ENCODE assay signal across 20 mouse cellular contexts in genomic region chr11:106437543-106437942, GRCm38 (mm10). TPM values are rescaled to one million over a fixed set of nuclear protein-coding genes. Genes with fewer than 3 reads are reported as not detected.
DNase-seq lines count a peak whose midpoint lies in the region; ATAC-seq and TF ChIP-seq lines count a peak whose summit lies in the region.
"Had no signal": no experiment of that assay in that cellular context is flagged by ENCODE, and none has a peak within 500 bp of the region (broad histone marks: within the 10 kb centered on the region; RNA-seq: fewer than 3 reads in every experiment).

No protein-coding gene starts in this region.

- 97% methylated on average over 2 of the region's 2 CpGs for WGBS in kidney, postnatal 0 days

- no peak overlapping the region for H3K4me3 ChIP-seq in kidney, postnatal 0 days (replicated peaks; ENCODE audit: low read depth, low read length)
- H3K4me3 ChIP-seq in CH12.LX (replicated peaks in 1 of 3; ENCODE audit: low read depth in 2 of 3, low read length in 2 of 3, poor library complexity in 1 of 3) = no peak overlapping the region
- H3K4me3 ChIP-seq: embryonic facial prominence, embryonic 10.5 days; heart, embryonic 10.5 days; hindbrain, embryonic 15.5 days; limb, embryonic 10.5 days; liver, embryonic 12.5 days; midbrain, embryonic 15.5 days; neural tube, embryonic 13.5 days had no signal

- peak; percentile 31 for TF ChIP-seq RAD21 in CH12.LX (IDR thresholded peaks at IDR 0.05; ENCODE audit: low read depth, low read length)

- no peak for DNase-seq in kidney, postnatal 0 days (ENCODE audit: low spot score)
- no peak for DNase-seq in kidney, postnatal 4 days
- DNase-seq in 3T3-L1 (ENCODE audit: low read depth, low spot score) (peak; percentile 90), CH12.LX (ENCODE audit: extremely low read depth) (no peak), adipocyte (ENCODE audit: low spot score) (peak; percentile 61)
- no peak for DNase-seq in thymus, postnatal 4 days
- DNase-seq in thymus, adult 18-20 months = no peak
- DNase-seq: cerebellum, adult 9-10 months; kidney, adult 9 months; lung, adult 2 months; retina, postnatal 1 day; thymus, postnatal 25 days had no signal

- H3K36me3 ChIP-seq in kidney, postnatal 0 days (ENCODE audit: insufficient read depth, low read length) = 0 out of 2 replicates have a peak, but pooled peaks cover 2% of the 10 kb centered on the region
- H3K36me3 ChIP-seq in CH12.LX (replicated peaks in 1 of 2; ENCODE audit: control insufficient read depth in 1 of 2, insufficient read depth in 1 of 2, low read length in 1 of 2) = peaks cover 40 to 42% of the 10 kb centered on the region in 2 experiments
- H3K36me3 ChIP-seq: embryonic facial prominence, embryonic 10.5 days; heart, embryonic 10.5 days; hindbrain, embryonic 15.5 days; limb, embryonic 10.5 days; midbrain, embryonic 15.5 days had no signal

- no peak for ATAC-seq in kidney, postnatal 0 days (replicated peaks; ENCODE audit: low FRiP score, low read depth)
- ATAC-seq: liver, embryonic 12.5 days; midbrain, embryonic 15.5 days had no signal

- no peak overlapping the region for H3K9ac ChIP-seq in kidney, postnatal 0 days (ENCODE audit: low read depth, low read length)
- H3K9ac ChIP-seq in CH12.LX (ENCODE audit: insufficient read depth, low read depth) = no peak overlapping the region
- H3K9ac ChIP-seq: hindbrain, embryonic 15.5 days; liver, embryonic 12.5 days; midbrain, embryonic 15.5 days; neural tube, embryonic 13.5 days had no signal

- H3K27ac ChIP-seq in kidney, postnatal 0 days = no peak overlapping the region
- H3K27ac ChIP-seq in CH12.LX (ENCODE audit: insufficient read depth, low read depth) = no peak overlapping the region
- H3K27ac ChIP-seq: embryonic facial prominence, embryonic 10.5 days; heart, embryonic 10.5 days; hindbrain, embryonic 15.5 days; limb, embryonic 10.5 days; liver, embryonic 12.5 days; midbrain, embryonic 15.5 days; neural tube, embryonic 13.5 days had no signal

- no peaks in the 10 kb centered on the region for H3K4me1 ChIP-seq in kidney, postnatal 0 days (replicated peaks; ENCODE audit: insufficient read depth, low read length)
- H3K4me1 ChIP-seq in CH12.LX (ENCODE audit: control insufficient read depth in 1 of 2, insufficient read depth in 2 of 2) = peaks cover 6 to 7% of the 10 kb centered on the region in 2 experiments; a peak in 3 of 4 replicates
- H3K4me1 ChIP-seq: hindbrain, embryonic 15.5 days; midbrain, embryonic 15.5 days; neural tube, embryonic 13.5 days had no signal

- H3K9me3 ChIP-seq in kidney, postnatal 0 days (replicated peaks; ENCODE audit: low read length) = no peaks in the 10 kb centered on the region
- H3K9me3 ChIP-seq in CH12.LX (replicated peaks; ENCODE audit: low read length) = no peaks in the 10 kb centered on the region
- H3K9me3 ChIP-seq: embryonic facial prominence, embryonic 10.5 days; G1E; heart, embryonic 10.5 days; hindbrain, embryonic 15.5 days; limb, embryonic 10.5 days; liver, embryonic 12.5 days; midbrain, embryonic 15.5 days; neural tube, embryonic 13.5 days had no signal

- dilution Hi-C loops in CH12.LX (cut with MboI; ENCODE audit: extremely low pct_ligation_motif_present, extremely low pct_unique_long_range_greater_than_20kb, low sequenced_read_pairs) = no loop called here

- in situ Hi-C loops in CH12.LX (cut with MboI; ENCODE audit: low pct_ligation_motif_present, low pct_unique_long_range_greater_than_20kb, low sequenced_read_pairs) = no loop called here

- peak; percentile 16; the same call in 1 of the 2 replicates for TF ChIP-seq CTCF in kidney, postnatal 0 days (IDR thresholded peaks at IDR 0.05; ENCODE audit: low read depth)
- TF ChIP-seq CTCF in CH12.LX (conservative IDR thresholded peaks at IDR 0.05 in 1 of 2, IDR thresholded peaks at IDR 0.05 in 1 of 2; ENCODE audit: low read depth in 2 of 2, low read length in 2 of 2) = peak in 1 of 2 experiments; percentile 29; a peak in 1 of 4 replicates

- TF ChIP-seq POLR2A in CH12.LX (IDR thresholded peaks at IDR 0.05; ENCODE audit: low read depth, low read length) = no peak

- H3K79me2 ChIP-seq in CH12.LX (replicated peaks; ENCODE audit: control insufficient read depth, extremely low read depth, insufficient read depth, poor library complexity, severe bottlenecking) = peaks cover 44% of the 10 kb centered on the region

- H3K27me3 ChIP-seq in kidney, postnatal 0 days (ENCODE audit: insufficient read depth, low read length) = no peaks in the 10 kb centered on the region
- H3K27me3 ChIP-seq in CH12.LX (replicated peaks) = no peaks in the 10 kb centered on the region
- H3K27me3 ChIP-seq: hindbrain, embryonic 15.5 days; liver, embryonic 12.5 days; midbrain, embryonic 15.5 days; neural tube, embryonic 13.5 days had no signal

- no peak overlapping the region for H3K4me2 ChIP-seq in kidney, postnatal 0 days (ENCODE audit: low read length)
- H3K4me2 ChIP-seq in CH12.LX (ENCODE audit: insufficient read depth, low read depth, poor library complexity, severe bottlenecking) = no peak overlapping the region
- H3K4me2 ChIP-seq: hindbrain, embryonic 15.5 days; liver, embryonic 12.5 days; midbrain, embryonic 15.5 days; neural tube, embryonic 13.5 days had no signal

- no peak for TF ChIP-seq EP300 in CH12.LX (IDR thresholded peaks at IDR 0.05; ENCODE audit: low read length)

TF ChIP-seq in CH12.LX, 34 proteins besides CTCF, POLR2A, EP300 and RAD21:
- TF ChIP-seq TBP (conservative IDR thresholded peaks at IDR 0.05; ENCODE audit: low read depth, low read length) = no peak
- TF ChIP-seq MYC (IDR thresholded peaks at IDR 0.05; ENCODE audit: low read depth, low read length) = no peak
- no peak for TF ChIP-seq MXI1 (IDR thresholded peaks at IDR 0.05; ENCODE audit: low read depth, low read length)
- no peak for TF ChIP-seq TCF12 (IDR thresholded peaks at IDR 0.05; ENCODE audit: low read depth, low read length)
- no peak for TF ChIP-seq POLR2AphosphoS2 (IDR thresholded peaks at IDR 0.05; ENCODE audit: low read depth, low read length)
- no peak for TF ChIP-seq NELFE (IDR thresholded peaks at IDR 0.05; ENCODE audit: low read depth, low read length)
- TF ChIP-seq MAZ (IDR thresholded peaks at IDR 0.05; ENCODE audit: low read depth, low read length) = no peak
- no peak for TF ChIP-seq PAX5 (IDR thresholded peaks at IDR 0.05; ENCODE audit: low read length)
- TF ChIP-seq ZMIZ1 (IDR thresholded peaks at IDR 0.05; ENCODE audit: low read depth, low read length) = no peak
- TF ChIP-seq GABPA (IDR thresholded peaks at IDR 0.05; ENCODE audit: insufficient replicate concordance, low read depth, low read length) = no peak

RNA-seq across cellular contexts. Expression of gene Icam2, which starts 49.7 kb away (rescaled TPM):
- polyA plus RNA-seq in kidney, postnatal 0 days (2015; fragmentation: Nextera tagmentation; extraction: Ambion mirVana) = 62.5 and 63.3 TPM in 2 replicates
- 15.3 and 27.3 TPM in 2 replicates for total RNA-seq in CH12.LX (2012; rRNA removed)
- 40.1 and 44.3 TPM in 2 replicates for total RNA-seq in CH12.LX (2014; rRNA removed)
- 23.7 and 26.7 TPM in 2 replicates for polyA plus RNA-seq in CH12.LX (2012; ENCODE audit: insufficient read length, low read depth)

RNA-seq across cellular contexts. Expression of gene Ern1, which starts 50.1 kb away (rescaled TPM):
- polyA plus RNA-seq in kidney, postnatal 0 days (2015; fragmentation: Nextera tagmentation; extraction: Ambion mirVana) = 3.3 and 3.5 TPM in 2 replicates
- 15.2 and 21.7 TPM in 2 replicates for total RNA-seq in CH12.LX (2012; rRNA removed)
- 3.0 TPM in 2 replicates for total RNA-seq in CH12.LX (2014; rRNA removed)
- polyA plus RNA-seq in CH12.LX (2012; ENCODE audit: insufficient read length, low read depth) = 6.9 and 7.7 TPM in 2 replicates

Comparison
In these comparisons a context has a peak if more than half of its experiments do, and no peak if none do; other contexts are left out.
1. DNase-seq: peak in 3T3-L1 (single experiment) and adipocyte (single experiment); none in kidney, postnatal 0 days (single experiment), kidney, postnatal 4 days (0 of 2), CH12.LX (single experiment), thymus, postnatal 4 days (single experiment) and thymus, adult 18-20 months (0 of 2).